Mouse (Mus musculus) ovary, adult 18-20 months (tissue): ENCODE results near the gene Emcn.

Source experiments
- DNase-seq: peaks from one replicate; pipeline ENCODE4 v3.0.0; 2022; ENCODE audit warnings: low spot score, mixed read lengths

The Emcn gene

DNA sequence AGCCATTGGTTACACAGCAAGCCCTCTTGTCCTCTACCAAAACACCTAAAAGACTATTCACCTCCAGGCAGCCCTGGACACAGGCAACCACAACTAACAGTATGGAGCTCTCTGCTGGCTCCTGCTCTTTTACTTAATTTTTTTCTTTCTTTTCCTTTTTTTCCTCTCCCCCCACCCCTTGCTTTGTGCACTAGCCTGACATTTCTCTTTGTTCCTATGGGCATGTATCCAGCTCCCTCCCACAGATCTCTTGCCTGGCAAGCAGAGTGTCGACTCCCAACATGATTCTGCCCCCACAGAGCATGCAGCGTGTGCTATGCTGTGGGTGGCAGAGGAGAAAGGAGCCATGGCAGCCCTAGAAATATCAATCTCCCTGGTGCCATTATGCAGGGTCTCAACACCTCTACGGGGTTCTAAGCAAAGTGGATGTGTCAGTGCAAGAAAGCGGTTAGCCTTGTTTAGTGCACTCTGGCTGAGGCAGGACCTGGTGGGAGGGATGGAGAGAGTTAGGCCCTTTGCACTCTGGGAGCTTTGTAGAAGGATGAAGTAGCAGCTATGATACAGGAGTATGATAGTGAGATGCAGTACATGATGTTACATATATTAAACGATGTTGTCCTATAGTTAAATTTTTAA, 74.7 kb downstream of the Emcn start:
- DNase-seq, result peak; percentile 3

DNA sequence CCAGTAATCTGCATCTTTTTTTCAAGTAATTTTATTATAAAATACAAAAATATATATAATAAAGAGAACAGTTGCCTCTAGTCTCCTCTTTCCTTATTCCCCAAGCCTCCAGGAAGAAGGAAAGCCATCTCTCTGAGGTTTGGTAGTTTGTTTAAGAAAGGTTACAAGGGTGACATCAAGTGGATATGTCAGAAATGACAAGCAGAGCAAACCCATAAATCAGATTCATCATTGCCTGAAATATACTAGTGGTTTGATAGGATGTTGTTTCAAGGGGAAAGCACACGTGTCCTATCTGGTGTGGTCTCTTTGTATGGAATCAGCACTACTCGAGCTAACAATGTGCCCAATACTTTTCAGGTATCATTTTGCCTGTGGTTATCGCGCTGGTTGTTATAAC, 77.8 kb downstream of the Emcn start:
- DNase-seq, result no peak

DNA sequence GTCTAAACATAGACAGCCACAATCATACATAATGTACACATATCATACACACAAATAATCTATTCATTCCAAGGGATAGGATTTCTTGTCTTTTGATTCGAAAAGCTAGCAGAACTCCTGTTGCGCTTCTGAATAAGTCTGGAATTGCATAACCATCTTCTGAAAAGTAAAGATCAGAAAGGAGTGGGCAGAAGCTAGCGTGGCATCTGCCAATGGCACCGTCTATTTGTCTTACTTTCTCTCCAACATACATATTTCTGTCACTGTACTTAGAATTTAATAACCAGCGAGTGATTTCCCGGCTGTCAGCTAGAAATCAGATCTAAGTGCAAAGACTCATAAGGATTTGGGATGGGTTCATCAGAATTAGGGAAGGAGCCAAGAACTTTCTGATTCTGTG, 88.6 kb downstream of the Emcn start:
- DNase-seq, result no peak

DNA sequence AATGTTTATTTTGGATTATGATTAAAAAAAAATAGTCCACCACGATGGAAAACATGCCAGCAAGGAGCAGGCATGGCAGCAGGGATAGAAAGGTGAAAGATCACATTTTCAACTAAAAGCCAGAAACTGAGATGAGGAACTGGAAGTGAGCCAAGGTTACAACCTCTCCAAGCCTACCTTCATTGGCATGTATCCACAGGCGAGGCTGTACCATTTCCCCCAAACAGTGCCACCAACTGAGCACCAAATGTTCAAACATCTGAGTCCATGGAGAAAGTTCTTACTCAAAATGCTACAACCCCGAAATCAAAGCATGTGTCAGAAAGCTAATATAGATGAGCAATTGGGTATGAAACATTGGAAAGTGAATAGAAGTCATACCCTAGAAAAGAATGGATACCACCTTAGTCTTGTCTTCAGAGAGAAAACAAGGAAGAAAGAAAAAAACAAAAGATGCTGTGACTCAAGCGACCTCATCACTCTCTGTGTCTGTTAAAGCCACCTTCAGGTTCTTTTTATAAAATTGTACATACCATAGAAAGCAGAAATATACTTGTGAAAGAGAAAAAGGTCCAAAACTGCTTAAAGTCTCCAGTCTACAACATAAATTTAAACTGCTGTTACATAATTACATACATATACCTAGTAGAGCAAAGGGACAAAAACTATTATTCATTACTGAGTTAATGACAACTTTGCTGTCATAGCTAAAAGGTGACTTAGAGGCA, 124.2 kb downstream of the Emcn start:
- no peak for DNase-seq

DNA sequence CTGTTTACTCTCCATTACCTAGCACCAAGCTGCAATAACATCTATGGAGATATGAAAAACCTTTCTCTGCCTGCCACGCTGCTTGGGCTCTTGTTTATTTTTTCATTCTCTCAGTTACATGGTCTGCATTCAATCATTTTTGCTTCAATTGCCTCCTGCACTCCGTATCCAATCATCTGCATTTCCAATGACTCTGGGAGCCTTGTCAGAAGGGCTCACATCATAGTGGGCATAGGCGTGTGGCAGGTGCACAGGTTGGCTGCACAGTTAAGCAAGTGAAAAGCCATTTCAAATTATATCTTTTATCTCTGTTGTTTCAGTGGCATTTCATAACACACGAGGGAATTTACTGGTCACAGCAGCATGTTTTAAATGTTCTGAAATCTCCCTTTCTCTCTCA, 125.1 kb downstream of the Emcn start:
- no peak for DNase-seq

DNA sequence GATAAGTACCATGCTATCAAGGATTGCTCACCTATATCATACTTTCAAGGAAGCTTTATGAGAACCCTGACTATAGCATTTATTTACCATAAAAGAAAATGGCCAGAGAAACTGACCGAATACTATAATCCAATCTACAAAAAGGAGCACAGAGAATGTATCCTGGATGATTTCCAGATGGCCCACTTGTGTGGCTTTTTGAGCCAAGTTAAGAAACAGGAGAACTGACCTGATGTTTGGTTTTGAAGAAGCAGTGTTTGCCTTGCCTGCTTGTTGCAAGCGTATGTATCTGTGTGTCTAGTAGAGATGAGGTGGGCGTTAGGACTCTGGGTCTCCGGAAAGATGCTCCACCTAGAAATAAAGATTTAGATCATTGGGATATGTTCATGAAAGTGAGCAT, 125.9 kb downstream of the Emcn start:
- DNase-seq, result no peak

DNA sequence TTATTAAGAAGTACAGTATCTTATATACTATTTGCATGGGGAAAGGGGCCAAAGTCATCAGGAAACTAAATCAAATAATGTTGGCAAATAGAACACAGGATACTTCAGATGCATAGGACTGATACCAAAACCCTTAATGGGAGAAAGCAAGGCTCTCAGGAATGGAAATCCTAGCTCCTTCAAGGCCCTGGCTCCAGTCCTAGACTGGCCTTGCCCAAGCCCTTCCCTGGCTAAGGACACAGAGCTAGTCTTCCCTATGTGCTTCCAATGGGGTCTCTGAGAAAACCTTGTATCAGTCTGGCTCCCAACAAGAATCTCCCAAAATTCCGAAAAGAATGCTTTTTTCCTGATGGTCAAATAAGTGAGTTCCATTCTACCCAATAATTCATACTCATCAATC, 126.5 kb downstream of the Emcn start:
- DNase-seq, result peak; percentile 32

DNA sequence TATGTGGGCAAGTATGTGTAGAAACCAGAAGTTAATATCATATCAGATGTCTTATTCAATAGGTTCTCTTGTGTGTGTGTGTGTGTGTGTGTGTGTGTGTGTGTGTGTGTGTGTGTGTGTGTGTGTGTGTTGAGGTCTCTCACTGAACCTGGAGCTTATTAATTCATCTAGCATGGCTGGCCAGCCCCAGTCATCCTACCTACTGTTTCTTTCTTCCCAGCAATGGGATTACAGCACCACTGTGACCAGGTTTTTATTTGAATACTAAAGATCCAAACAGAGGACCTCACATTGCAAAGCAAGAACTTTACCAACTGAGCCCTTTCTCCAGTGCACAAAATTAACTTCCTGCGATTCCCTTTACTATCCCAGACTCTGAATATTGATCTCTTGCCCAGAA, 131.3 kb downstream of the Emcn start:
- no peak for DNase-seq

DNA sequence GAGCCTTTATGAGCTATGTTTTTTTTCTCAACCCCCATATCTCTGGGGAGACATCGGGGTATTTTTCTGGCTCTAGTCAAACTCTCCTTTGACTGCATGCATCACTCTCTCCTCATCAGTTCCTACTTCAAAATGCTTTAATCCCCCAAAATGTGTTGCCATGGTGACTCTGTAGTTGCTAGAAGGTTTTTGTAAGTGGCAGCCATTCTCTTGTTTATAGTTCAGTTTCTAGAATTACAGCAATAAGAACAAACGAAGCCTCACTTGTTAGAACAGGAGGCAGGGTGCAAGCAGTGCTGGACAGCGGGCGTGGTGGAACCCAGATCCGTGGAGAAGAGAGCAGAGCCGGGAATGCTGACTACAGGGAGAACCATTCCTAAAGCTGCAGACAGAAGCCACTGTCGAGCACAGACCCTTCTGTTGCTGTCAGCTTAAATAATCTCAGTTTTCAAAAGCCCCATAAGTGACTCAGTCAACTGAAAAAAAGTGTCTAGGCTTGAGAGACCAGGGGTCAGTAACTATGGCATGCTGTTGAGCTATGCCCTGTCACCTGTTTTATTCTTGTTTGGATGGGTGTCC, 139.0 kb downstream of the Emcn start:
- DNase-seq, result no peak

DNA sequence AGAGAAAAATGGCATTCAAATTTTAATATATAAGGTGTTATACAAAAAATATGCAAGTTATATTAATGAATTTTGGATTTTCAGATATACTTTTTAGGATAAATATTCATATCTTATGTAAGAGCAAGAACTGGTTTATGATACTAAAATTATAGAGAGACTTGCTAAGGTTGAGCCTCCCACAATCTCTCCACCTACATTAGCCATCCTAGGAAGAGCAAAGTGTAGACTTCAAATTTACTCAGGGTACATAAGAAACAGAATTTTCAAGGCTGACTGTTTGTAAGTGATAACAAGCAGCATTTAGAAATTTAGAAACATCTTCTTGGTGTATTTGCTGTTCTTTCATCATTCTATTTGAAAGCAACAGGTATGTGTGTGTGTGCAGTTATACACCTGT, 140.3 kb downstream of the Emcn start:
- DNase-seq, result no peak
